Mouse (Mus musculus) stomach, postnatal 0 days (tissue): ENCODE measurements around the gene Oit1.

Source experiments
- CTCF ChIP-seq: IDR thresholded peaks from 2 replicates; pipeline ENCODE4 v1.5.1; 2016; ENCODE audit warnings: antibody characterized with exemption, low read depth, mild to moderate bottlenecking, moderate library complexity
- EP300 ChIP-seq: optimal IDR thresholded peaks from 2 replicates; pipeline ENCODE3; 2016; ENCODE audit warnings: antibody characterized with exemption

- TF ChIP-seq CTCF (no peak), EP300 (no peak)
Measured at GRCm38 (mm10) chr14:8326961-8327360, 51.6 kb downstream of the Oit1 start.
